Mouse (Mus musculus) lung, postnatal 36 days (tissue): ENCODE results near the gene Bclaf1.

Source experiments
- DNase-seq: peaks from one replicate; pipeline ENCODE4 v3.0.0; 2022; ENCODE audit warnings: mixed read lengths

Bclaf1 gene

DNA sequence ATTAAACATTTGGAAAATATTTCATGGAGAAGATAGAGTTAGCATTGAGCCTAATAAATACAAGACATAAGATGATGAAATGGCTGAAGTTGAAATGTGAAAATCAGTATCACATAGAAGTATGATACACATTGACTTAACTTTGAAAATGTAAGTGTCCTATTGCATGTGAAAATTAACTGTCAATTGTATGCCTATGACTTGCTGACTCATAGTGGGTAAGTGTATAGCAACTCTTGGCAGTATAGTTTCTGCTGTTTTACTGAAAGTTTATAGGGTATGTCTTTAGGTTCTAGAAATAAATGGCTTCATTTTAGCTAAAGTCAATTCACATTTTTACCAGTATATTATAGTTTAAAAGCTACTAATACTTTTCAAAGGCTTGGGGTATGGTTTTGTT lies 14.0 kb downstream of the Bclaf1 start:
- no peak for DNase-seq

DNA sequence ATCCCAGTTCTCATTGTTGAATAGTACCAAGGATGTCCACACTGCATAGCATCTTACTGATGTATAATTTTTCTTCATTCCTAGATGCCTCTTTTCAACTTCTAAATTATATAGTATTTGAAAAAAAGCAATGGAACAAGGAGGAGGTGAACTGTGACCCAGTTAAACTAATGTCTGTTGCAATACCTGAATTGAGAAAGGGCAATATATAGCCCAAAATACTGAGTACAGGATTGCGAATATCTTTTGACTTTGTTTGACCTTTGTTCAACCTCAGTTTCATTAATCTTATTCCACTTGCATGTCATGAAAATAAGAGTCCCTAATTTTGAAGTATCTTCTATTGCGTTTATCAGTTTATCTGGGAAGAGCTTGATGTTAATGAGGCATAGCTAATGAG lies 19.0 kb downstream of the Bclaf1 start:
- DNase-seq = no peak

DNA sequence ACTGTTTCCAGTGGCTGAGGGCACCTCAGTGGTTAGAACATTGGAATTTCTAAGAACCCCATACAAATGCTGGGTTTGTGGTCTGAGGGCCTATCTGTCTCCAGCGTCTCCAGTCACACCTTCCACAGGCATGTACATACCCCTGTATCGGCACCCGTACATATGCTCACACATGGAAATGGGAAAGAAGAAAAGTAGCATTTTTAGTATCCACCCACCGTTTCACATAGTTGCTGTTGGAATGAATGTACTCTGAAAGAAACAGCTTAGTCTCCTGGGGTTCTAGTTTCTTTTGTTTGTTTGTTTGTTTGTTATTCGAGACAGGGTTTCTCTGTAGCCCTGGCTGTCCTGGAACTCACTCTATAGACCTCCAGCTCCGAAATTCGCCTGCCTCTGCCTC lies 25.6 kb downstream of the Bclaf1 start:
- no peak for DNase-seq

DNA sequence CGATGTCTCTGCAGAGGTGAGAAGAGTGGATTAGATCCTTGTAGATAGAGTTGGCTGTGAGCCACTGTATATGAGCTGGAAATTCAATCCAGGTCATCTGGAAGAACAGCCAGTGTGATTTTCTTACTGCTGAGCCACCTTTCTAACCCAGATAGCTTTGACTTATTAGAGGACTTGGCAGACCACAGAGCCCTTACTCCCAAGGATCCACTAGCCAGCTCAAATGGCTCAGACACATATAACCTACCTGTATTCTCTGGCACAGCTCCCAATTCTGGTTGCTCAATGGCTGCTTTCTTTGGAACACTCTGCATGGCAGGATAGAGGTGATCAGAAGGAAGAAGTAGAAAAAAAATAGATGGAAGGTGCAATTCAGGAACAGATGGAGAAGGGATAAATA lies 33.5 kb downstream of the Bclaf1 start:
- peak; percentile 58 for DNase-seq

DNA sequence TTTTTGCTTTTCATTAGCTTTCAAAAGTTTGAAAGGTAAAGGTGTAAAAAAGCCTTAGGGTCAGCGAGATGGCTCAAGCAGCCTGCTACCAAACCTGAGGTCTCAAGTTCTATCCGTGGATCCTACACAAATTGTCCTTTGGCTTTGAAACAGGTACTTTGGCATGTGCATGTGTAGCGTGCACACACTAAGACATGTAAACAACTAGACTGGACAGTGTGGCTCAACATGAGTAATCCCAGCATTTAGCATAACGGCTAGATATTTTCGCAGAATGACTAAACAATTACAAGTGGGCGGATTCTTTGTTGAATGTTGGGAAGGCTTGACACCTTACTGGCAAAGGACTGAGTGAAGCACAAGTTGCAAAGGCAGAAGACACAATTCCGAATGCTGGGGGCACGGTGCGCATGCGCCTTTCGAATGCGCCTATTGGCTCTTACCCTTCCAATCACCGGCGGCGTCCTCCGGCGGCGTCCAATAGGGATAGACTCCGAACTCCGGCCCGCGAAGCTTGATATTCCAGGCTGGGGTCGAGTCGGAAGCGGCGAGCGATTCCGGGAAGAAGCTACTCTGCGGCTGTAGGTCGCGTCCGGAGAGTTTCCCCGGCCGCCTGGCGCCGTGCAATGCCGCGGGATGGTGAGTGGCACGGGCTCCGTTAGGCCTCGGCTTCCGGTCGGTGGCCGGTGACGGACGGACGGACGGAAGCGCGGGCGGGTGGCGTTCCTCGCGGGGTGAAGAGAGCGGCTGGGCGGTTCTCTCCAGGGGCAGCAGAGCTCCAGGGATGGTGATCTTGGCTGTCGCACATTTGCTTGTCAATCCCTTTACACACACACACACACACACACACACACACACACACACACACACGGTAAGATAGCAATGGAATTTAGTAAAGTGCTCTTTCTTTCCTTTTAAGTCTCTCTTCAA lies 35.3 kb downstream of the Bclaf1 start, which contains the start of gene Mtfr2:
TSS of gene Mtfr2 (plus strand) at position 486 of the 930 bp plus-strand sequence.
- peak; percentile 94 for DNase-seq

DNA sequence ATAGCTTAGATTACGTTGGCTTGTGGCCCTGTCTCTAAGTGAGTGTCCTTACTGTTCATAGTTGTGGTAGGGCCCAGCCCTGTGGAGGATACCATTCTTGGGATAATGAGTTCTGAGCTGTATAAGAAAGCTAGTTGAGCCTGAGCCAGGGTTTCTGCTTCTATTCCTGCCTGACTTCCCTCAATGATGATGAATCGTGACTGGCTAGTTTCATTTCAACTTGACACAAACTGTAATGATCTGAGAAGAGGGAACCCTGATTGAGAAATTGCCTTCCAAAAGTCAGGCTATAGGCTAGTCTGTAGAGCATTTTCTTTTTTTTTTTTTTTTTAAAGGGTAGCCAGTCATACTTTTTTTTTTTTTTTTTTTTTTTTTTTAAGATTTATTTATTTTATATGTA lies 36.6 kb downstream of the Bclaf1 start:
- DNase-seq = no peak

DNA sequence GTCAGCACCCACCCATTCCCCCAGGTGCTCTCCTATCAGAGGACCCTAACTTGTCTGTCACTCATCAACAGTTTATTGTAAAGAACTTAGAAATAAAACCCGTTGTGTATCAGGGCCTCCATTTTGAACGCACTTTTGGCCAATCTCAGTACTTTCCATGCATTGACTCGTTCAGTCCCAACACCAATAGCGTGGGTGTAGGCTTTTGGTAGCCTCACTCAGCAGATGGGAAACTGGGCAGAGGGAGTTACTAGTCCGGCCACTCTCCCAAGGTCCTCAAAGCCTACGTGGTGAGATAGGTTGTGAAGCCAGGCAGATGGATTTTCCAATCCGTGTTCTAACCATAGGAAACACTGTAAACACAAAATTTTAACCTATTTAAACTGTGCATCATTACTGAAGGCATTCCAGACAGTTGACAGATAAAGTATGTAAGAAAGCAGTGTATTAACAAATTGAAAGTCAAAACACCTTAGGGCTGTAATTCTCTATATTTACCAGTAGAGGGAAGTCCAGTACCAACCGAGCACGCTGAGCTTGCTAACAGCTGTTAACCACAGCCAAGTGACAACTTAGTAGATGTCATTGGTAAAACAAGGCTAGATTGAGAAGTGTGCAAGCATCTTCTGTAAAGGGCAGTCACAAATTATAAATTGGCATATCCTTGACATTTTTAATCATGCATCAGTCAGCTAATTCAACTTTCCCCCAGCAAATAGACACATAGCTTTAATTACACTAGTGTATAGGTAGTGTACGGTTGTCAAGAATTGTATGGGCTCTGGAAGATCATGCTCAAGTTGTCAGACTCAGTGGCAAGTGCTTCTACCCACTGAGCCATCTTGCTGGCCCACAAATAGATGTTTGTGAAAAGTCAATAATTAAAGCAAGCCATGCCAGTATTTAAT lies 49.5 kb downstream of the Bclaf1 start:
- peak; percentile 33 for DNase-seq

DNA sequence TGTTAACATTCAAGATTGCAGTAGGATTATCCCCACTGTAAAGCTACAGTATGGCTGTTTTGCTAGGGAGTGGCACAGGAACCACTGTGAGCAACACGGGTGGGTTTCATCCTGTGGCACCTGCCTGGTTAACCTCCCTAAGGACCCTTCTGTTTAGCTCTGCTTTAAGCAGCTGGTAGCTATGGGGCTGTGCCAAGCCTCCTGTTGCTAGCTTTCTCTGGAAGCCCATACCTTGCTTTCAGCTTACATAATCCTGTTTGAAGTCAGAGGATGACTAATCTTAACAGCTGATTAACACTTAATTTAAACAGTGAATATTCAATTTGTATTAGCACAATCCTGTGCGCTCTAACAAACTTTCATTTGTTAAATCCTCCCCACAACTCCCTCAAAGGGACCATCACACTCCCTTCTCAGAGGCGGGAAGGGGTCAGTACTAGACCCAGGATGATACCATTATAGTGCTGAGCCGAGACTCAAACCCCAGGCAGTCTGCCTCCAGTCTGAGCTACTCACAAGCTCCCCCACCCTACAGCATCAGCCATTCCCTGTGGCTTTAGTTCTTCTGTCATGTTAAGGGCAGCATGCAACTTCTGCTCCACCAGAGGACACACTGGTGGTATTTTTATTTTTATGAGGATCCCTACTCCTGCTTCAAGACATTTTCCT lies 50.3 kb downstream of the Bclaf1 start:
- DNase-seq = no peak

DNA sequence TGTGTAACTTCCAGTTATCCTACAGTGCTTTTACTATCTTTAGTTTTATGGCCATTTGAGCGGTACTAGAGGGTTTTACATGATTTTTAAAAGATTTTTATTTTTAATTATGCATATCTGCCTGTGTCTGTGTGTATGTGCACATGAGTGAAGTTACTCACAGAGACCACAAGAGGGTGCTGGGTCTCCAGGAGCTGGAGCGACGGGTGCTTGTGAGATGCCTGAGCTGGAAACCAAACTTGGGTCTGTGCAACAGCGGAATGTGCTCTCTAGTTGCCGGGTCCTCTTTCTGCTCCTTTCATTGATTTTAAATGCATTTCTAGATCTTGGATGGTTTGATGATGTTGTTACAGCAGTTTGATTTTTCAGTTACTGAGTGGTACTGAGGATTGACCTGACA lies 59.8 kb downstream of the Bclaf1 start:
- DNase-seq = peak; percentile 7

DNA sequence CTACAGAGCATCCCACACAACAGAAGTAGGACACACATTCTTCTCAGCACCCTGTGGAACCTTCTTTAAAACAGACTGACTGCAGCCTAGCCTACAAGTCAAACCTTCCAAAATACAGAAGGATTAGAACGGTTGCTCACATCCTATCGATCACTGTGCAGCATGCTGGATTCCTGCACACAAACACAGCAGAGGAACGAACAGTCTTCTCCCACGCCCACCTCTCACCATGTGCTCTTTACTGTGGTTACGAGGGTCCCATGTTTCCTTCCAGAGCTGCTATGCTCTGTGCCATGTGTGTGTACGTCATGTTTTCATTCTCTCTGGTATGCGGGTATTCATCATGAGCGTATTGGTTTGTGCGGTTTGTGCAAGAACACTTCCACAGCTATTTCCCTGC lies 65.4 kb downstream of the Bclaf1 start:
- DNase-seq = no peak

DNA sequence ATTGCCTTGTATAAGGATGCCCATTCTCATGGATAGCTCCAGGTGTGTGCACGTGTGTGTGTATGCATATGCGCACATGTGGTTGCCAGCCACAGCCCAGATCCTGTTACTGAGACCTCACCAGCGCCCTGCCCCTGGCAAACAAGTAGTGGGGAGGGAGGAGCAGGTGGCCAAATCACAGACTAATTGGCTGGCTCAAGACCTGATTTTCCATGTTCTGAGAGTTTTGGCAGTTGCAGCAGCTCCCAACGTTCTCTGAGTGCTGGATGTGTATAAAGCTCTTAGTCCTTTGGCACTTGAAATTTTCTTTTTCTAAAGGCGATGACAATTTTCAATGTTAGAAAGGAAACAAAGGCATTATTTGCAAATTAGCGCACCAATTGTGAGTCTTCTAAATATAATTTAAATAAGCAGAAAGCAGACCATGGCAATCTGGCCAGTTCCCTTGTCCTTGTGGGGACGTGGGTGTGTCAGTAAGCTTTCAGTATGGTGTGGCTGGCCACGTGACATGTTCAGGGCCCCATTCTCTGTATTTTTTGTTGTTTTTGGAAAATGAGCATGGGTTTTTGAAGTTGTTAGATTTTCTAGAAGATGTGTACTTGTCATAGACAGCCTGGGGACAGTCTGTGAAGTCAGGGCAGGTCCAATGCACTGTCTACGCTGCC lies 66.9 kb downstream of the Bclaf1 start:
- peak; percentile 16 for DNase-seq

DNA sequence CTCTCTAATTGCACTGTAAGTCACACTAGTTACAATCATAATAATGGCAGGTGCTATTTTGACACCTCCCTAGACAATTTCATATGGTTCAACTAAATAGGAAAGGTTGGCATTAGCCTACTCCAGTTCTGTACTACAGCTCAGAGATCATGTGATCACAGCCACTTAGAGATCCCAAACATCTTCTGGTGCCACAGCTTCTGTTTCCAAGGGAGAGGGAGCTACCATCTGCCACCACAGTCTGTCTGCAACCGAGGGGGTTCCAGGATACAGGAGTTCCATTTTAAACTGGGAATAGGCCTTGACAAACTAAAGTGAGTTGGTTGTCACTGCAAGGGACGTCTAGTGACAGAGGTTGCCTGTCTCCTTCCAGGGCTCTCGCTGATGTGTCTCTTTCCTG lies 68.5 kb downstream of the Bclaf1 start:
- no peak for DNase-seq

DNA sequence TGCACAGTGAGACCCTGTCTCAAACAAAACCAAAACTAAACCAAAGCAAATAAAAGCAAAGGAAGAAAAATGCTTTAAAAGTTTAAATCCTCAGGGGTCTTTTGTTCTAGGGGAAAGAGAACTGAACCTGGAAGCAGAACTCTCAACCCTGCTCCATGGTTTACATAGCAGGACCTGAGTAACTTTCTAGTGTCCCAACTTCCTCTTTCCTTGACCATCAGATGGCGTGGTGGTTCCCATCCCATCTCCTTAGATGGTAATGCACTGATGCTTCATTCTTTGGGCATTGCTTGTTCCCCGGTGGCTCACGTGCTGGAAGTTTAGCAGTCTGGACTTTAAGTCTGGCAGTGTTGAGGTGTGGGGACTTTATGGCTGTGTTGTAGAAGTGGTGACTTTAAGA lies 69.1 kb downstream of the Bclaf1 start:
- no peak for DNase-seq

DNA sequence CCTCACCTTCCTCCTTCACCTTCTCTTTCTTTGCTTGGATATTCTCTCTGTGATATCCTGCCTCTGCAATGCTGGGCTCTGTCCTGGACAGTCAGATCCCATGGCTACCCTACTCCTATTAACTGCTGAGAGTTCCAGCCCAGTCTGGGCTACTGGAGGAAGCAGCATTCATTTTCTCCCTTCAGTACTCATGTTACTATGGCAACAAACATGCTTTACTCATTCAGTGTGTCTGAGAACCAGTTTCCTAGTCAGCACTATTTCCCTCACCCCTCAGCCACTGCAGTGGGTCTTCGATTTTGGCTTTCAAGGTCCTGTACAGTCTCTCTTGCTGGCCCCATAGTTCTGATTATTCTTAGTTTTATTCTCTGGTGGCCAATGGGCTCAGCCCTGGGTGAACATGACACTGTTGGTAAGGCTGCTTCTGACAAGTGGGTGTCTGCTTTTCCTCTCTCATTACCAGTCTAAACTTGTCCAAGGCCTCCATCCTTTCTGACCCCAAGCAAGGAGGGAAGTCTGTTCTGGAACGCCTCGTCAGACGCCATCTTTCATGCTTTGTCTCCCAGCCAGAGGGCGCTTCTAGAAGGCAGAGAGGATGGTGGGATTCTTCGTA lies 70.6 kb downstream of the Bclaf1 start:
- no peak for DNase-seq

DNA sequence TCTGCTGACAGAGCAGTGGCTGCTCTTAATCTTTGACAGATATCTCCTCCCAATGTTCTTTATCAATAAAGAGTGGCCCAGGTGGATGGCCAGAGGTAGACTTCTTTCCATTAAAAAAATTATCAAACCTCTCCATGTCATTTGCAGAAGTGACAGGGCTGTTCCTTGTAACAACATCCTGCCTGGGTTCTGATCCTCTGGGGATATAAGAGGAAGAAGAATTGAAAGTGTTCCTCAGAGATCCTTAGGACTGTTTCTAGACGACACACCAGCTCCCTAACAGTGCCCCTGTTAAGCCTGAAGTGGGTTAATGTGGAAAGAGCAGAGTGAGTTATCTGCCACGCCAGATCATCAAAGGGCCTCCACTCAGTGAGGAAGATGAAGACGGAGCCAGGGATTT lies 78.3 kb downstream of the Bclaf1 start:
- no peak for DNase-seq
